Mouse (Mus musculus) kidney, postnatal 25 days (tissue): ENCODE data around the gene Olfr1141.

Experiments
- DNase-seq, 2 experiments: peaks; one replicate each; pipeline ENCODE4 v3.0.0; 2021; ENCODE audit warnings: mixed read lengths in 2 of 2

Gene Olfr1141

GRCm38 (mm10) chr2:87753891-87754290, at the start of gene Olfr1141:
Gene Olfr1141, minus strand, starts transcription at chr2:87753991.
- no peak for DNase-seq

- no peak for DNase-seq
Measured at GRCm38 (mm10) chr2:87800292-87800691, 46.5 kb upstream of the Olfr1141 start, which contains the start of gene Olfr1143. Gene Olfr1143, plus strand, starts transcription at chr2:87800592.

GRCm38 (mm10) chr2:87779183-87779582, 25.4 kb upstream of the Olfr1141 start, which contains the start of gene Olfr152:
Gene Olfr152, plus strand, starts transcription at chr2:87779483.
- no peak for DNase-seq

GRCm38 (mm10) chr2:87776143-87776542, 22.4 kb upstream of the Olfr1141 start:
- DNase-seq, result no peak

GRCm38 (mm10) chr2:87743452-87743851, 10.3 kb downstream of the Olfr1141 start, which contains the start of gene Olfr1140:
Gene Olfr1140, plus strand, starts transcription at chr2:87743752.
- no peak for DNase-seq

GRCm38 (mm10) chr2:87739878-87740277, 13.9 kb downstream of the Olfr1141 start, which contains the start of gene Olfr1138:
Gene Olfr1138, minus strand, starts transcription at chr2:87739978.
- no peak for DNase-seq

GRCm38 (mm10) chr2:87713079-87713478, 40.7 kb downstream of the Olfr1141 start, which contains the start of gene Olfr1137:
Gene Olfr1137, minus strand, starts transcription at chr2:87713179.
- DNase-seq, result no peak
